Mouse (Mus musculus) testis, adult 2 months (tissue): ENCODE results near the gene Otud4. TPM values are rescaled to one million over a fixed set of nuclear protein-coding genes. Genes with fewer than 3 reads are reported as not detected.

Experiments
- H3K27ac ChIP-seq: fragments of 200-500 bp; 2 replicates; pipeline ENCODE4 v1.5.1; 2012; ENCODE audit warnings: low read depth, low read length; ENCODE audit not compliant: control insufficient read depth, insufficient read depth
- H3K27me3 ChIP-seq: fragments of 200-500 bp; 2 replicates; pipeline ENCODE4 v1.6.1; 2012; ENCODE audit warnings: mild to moderate bottlenecking, low read length, moderate library complexity; ENCODE audit not compliant: control insufficient read depth, insufficient read depth
- H3K36me3 ChIP-seq: fragments of 200-500 bp; 2 replicates; pipeline ENCODE4 v1.6.1; 2012; ENCODE audit warnings: mild to moderate bottlenecking, low read length; ENCODE audit not compliant: control insufficient read depth, insufficient read depth
- H3K4me1 ChIP-seq: fragments of 200-500 bp; 2 replicates; pipeline ENCODE4 v1.6.1; 2012; ENCODE audit warnings: low read length; ENCODE audit not compliant: control insufficient read depth, insufficient read depth
- H3K4me3 ChIP-seq: fragments of 200-500 bp; 2 replicates; pipeline ENCODE4 v1.5.1; 2012; ENCODE audit warnings: low read depth, mild to moderate bottlenecking, low read length, moderate library complexity, mixed read lengths; ENCODE audit not compliant: control insufficient read depth
- CTCF ChIP-seq: fragments of 200-500 bp; IDR thresholded peaks from 2 replicates; pipeline ENCODE4 v1.5.1; 2012; ENCODE audit warnings: low read depth, mild to moderate bottlenecking, inconsistent platforms, low read length, moderate library complexity; ENCODE audit not compliant: control insufficient read depth, insufficient read depth, insufficient replicate concordance
- POLR2A ChIP-seq: fragments of 200-500 bp; IDR thresholded peaks from 2 replicates; pipeline ENCODE4 v1.6.1; 2012; ENCODE audit warnings: low read depth, mild to moderate bottlenecking, inconsistent platforms, low read length, moderate library complexity; ENCODE audit not compliant: control insufficient read depth
- polyA plus RNA-seq: library from polyadenylated mRNA; depleted of rRNA; stranded (reverse); fragments of >200 nt; gene quantifications from 2 replicates; pipeline ENCODE4 v1.2.3, GENCODE M21; 2012; rRNA removed

The Otud4 gene
- polyA plus RNA-seq, 1 experiment = 92.0 TPM

DNA sequence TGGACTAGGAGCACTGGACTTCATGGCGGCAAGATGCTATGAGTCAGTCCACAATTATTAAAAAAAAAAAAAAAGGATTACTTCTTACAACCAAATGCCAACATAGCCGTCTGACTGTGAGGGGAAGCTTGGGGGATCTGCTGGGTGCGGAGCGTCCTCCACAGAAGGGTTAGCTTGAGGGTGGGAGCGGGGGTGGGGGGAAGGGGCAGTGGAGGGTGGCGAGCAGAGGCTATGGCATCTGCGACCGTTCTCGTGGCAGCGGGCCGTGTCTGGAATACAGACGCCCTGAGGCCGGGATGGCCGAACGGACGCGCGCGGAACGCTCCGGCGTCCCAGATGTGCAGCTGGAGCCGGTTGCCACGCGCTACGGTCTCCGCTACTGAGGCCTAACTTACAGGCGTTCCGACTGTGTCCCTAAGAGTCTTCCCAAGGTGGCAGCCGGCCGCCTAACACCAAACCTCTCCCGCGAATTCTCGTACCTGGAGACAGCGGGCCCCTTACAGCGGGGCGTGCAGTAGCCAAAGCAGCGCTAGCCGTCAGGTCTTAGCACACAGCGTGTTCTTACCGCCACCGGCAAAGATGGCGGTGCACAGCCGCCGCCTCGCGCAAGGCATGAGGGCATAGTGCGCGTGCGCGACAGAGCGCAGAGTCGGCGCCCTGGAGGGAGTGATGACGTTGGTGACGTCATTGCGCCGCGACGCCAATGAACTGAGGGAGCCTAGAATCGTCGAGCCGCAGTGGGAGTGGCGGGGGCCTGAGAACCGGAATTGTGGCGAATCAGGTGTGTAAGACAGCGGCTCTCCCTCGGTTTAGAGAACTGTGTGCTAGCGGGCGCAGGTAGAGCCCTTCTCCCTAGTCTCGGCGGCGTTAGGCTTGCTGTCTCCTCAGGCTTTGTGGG lies 71.9 kb downstream of the Otud4 start, which contains the start of the genes Abce1 and Anapc10:
TSS of gene Abce1 (minus strand) at position 677 of the 898 bp plus-strand sequence.
TSS of gene Anapc10 (plus strand) at position 757 of the 898 bp plus-strand sequence.
- TF ChIP-seq CTCF (no peak), POLR2A (peak; percentile 99)
- Histone ChIP-seq H3K27me3 (no peaks in the 10 kb centered on the region), H3K4me1 (no peaks in the 10 kb centered on the region), H3K27ac (peak within 1 kb of the TSS; percentile 98), H3K36me3 (0 out of 2 replicates have a peak, but pooled peaks cover 1% of the 10 kb centered on the region), H3K4me3 (peak within 1 kb of the TSS; percentile 95)

DNA sequence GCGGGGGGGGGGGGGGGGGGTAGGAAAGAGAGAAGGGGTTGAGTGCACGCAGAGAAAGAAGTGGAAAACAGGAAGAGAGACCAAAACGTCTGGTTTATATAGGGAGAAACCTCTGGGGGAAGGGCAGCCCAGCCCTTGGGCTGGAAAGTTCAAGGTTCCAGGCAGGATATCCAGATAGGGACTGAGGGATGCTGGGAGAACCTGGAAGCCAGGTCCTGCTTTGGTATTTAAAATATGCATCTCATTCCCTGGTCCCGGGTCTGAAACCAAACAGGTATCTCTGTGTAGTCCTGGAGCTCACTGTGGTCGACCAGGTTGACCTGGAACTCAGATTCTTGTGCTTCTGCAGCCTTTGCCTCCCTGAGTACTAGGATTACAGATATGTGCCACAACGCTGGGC lies 73.3 kb downstream of the Otud4 start:
- Histone ChIP-seq H3K4me1 (no peaks in the 10 kb centered on the region), H3K4me3 (peak overlapping the region; percentile 32), H3K27me3 (no peaks in the 10 kb centered on the region), H3K36me3 (0 out of 2 replicates have a peak, but pooled peaks cover 1% of the 10 kb centered on the region), H3K27ac (no peak overlapping the region)
- TF ChIP-seq CTCF (no peak), POLR2A (no peak)

DNA sequence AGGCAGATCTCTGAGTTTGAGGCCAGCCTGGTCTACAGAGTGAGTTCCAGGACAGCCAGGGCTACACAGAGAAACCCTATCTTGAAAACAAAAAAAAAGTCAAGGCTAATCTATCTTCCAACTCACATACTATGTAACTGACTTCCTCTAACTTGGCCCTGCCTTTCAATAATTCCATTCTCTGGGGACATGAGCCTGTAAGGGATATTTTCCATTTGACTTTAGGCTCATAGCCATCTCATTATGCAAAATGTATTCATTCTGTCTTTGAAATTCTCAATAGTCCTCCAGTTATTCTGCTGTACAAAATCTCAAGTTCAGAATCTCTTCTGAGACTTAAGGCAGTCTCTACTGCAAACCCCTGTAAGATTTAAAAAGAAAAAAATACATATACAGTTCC lies 82.1 kb downstream of the Otud4 start:
- Histone ChIP-seq H3K36me3 (no peaks in the 10 kb centered on the region; the same call in 1 of the 2 replicates), H3K27me3 (no peaks in the 10 kb centered on the region), H3K4me1 (no peaks in the 10 kb centered on the region), H3K27ac (no peak overlapping the region), H3K4me3 (no peak overlapping the region)
- no peak for TF ChIP-seq CTCF
- no peak for TF ChIP-seq POLR2A

DNA sequence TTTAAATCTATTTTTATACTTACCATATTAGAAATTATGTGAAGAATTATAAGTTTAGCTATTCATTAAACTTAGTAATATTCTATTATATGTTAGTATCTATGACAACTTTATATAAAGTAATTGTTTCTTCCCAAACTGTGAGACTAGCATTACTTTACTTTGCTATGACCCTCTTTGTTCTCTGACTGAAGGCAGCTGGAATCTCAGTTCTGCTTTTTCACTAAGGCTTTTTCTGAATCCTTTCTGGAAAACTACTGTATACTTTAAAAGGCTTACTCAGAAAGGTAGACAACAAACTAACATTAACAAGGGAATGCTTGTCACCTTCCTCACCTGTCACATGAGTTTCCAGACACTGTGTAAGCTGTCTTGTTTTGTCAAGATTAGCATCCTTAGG lies 83.9 kb downstream of the Otud4 start:
- H3K27ac ChIP-seq = no peak overlapping the region
- no peaks in the 10 kb centered on the region for H3K27me3 ChIP-seq
- H3K4me3 ChIP-seq = no peak overlapping the region
- no peaks in the 10 kb centered on the region; the same call in 1 of the 2 replicates for H3K36me3 ChIP-seq
- H3K4me1 ChIP-seq = no peaks in the 10 kb centered on the region
- TF ChIP-seq POLR2A (no peak), CTCF (no peak)

DNA sequence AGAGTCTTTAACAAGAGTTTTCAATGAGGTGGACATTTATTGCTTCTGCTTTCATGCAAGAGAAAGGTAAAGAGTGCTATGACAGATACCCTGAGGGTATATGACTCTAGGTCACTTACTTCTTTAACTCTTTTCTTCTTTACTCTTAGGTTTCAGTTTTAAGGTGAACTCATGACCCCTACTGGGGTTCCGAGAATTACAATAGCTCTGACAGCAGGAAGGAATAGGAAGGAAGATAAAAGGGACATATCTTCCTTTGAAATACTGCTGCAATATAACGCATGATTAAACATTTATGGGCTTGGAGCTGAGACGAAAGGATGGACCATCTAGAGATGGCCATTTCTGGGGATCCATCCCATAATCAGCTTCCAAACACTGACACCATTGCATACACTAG lies 85.2 kb downstream of the Otud4 start:
- Histone ChIP-seq H3K27ac (no peak overlapping the region), H3K27me3 (no peaks in the 10 kb centered on the region), H3K4me1 (no peaks in the 10 kb centered on the region), H3K36me3 (no peaks in the 10 kb centered on the region; the same call in none of the 2 replicates), H3K4me3 (no peak overlapping the region)
- no peak for TF ChIP-seq CTCF
- no peak for TF ChIP-seq POLR2A

Other genes with a start within 250 kb of the Otud4 start
- 32.8 and 37.8 TPM in 2 replicates for gene Smad1, start 240.1 kb upstream of the Otud4 start, polyA plus RNA-seq
- gene Abce1, start 72.1 kb downstream of the Otud4 start, polyA plus RNA-seq = 14.8 and 19.6 TPM in 2 replicates
- 6.2 and 8.2 TPM in 2 replicates for gene Anapc10, start 72.2 kb downstream of the Otud4 start, polyA plus RNA-seq